Mouse (Mus musculus): ENCODE data around the gene Mab21l1.

The Mab21l1 gene

GRCm38 (mm10) chr3:55782056-55782687 is at the start of gene Mab21l1:
Mab21l1 (plus strand) TSS chr3:55782510.
- DNase-seq (ENCODE audit: low spot score): no peak

- DNase-seq (ENCODE audit: low spot score): no peak
Observed at GRCm38 (mm10) chr3:55733665-55734064, 48.6 kb upstream of the Mab21l1 start.

- no peak for DNase-seq (ENCODE audit: low spot score)
Observed at GRCm38 (mm10) chr3:55741428-55741827, 40.9 kb upstream of the Mab21l1 start.

- no peak for DNase-seq (ENCODE audit: low spot score)
Observed at GRCm38 (mm10) chr3:55742218-55742617, 40.1 kb upstream of the Mab21l1 start.

GRCm38 (mm10) chr3:55742654-55743053 is 39.7 kb upstream of the Mab21l1 start:
- DNase-seq (ENCODE audit: low spot score): no peak

- no peak for DNase-seq (ENCODE audit: low spot score)
Observed at GRCm38 (mm10) chr3:55743885-55744284, 38.4 kb upstream of the Mab21l1 start.

- no peak for DNase-seq (ENCODE audit: low spot score)
Observed at GRCm38 (mm10) chr3:55750445-55751065, 31.8 kb upstream of the Mab21l1 start.

- DNase-seq (ENCODE audit: low spot score): no peak
Observed at GRCm38 (mm10) chr3:55751363-55751762, 30.9 kb upstream of the Mab21l1 start.

GRCm38 (mm10) chr3:55752558-55752957 is 29.8 kb upstream of the Mab21l1 start:
- no peak for DNase-seq (ENCODE audit: low spot score)

GRCm38 (mm10) chr3:55753872-55754271 is 28.4 kb upstream of the Mab21l1 start:
- DNase-seq (ENCODE audit: low spot score): no peak

- no peak for DNase-seq (ENCODE audit: low spot score)
Observed at GRCm38 (mm10) chr3:55754981-55755608, 27.2 kb upstream of the Mab21l1 start.

- no peak for DNase-seq (ENCODE audit: low spot score)
Observed at GRCm38 (mm10) chr3:55755805-55756601, 26.3 kb upstream of the Mab21l1 start.

GRCm38 (mm10) chr3:55756602-55757190 is 25.6 kb upstream of the Mab21l1 start:
- no peak for DNase-seq (ENCODE audit: low spot score)

- no peak for DNase-seq (ENCODE audit: low spot score)
Observed at GRCm38 (mm10) chr3:55758297-55758696, 24.0 kb upstream of the Mab21l1 start.

GRCm38 (mm10) chr3:55763591-55763990 is 18.7 kb upstream of the Mab21l1 start:
- DNase-seq (ENCODE audit: low spot score): no peak

- no peak for DNase-seq (ENCODE audit: low spot score)
Observed at GRCm38 (mm10) chr3:55768654-55769053, 13.7 kb upstream of the Mab21l1 start.

GRCm38 (mm10) chr3:55769308-55769707 is 13.0 kb upstream of the Mab21l1 start:
- DNase-seq (ENCODE audit: low spot score): no peak

- no peak for DNase-seq (ENCODE audit: low spot score)
Observed at GRCm38 (mm10) chr3:55774203-55774602, 8.1 kb upstream of the Mab21l1 start.

GRCm38 (mm10) chr3:55775245-55775644 is 7.1 kb upstream of the Mab21l1 start:
- no peak for DNase-seq (ENCODE audit: low spot score)

GRCm38 (mm10) chr3:55775753-55776152 is 6.6 kb upstream of the Mab21l1 start:
- no peak for DNase-seq (ENCODE audit: low spot score)

- DNase-seq (ENCODE audit: low spot score): no peak
Observed at GRCm38 (mm10) chr3:55777501-55777900, 4.8 kb upstream of the Mab21l1 start.

Data from spleen, adult 12 weeks (tissue).